Mouse (Mus musculus): ENCODE data around the gene Msrb1.

DNA sequence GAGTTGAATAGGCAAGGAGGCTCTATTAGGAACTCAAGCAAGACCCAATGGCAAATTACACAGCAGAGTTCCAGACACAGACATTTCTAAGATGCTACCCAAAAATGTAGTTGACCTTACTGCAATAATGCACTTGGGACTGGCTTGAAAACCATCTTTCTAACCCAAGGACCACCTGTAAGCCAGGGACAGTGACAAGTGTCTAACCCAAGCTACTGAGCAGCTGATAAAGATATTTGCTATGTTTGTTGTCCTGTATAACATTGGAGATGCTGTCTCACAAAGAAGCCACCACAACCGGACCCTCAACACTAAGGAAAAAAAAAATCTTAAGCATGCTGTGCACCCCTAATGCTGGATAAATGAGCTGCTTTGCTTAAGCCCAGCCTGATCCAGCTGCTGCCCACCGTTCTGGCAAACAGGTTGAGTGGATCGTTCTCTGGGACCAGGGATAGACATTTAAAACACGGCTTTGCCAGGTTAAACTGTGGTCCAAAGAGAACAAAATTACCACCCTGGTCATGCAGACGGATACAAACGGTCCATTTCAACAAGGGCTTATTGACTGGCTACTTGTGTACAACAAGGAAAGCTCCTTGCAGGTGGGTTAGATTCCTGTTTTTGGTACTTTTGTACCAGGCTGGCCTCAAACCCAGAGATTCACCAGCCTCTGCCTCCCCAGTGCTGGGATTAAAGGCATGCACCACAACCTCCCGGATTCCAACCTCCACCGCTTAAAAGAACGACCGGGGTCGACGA, 13.1 kb upstream of the Msrb1 start:
- TF ChIP-seq CTCF (IDR thresholded peaks at IDR 0.05; ENCODE audit: control insufficient read depth, insufficient read depth, insufficient read length) (no peak), MYOG (IDR thresholded peaks at IDR 0.05; ENCODE audit: control insufficient read depth, extremely low read depth, insufficient read length) (no peak), MYOD1 (IDR thresholded peaks at IDR 0.05; ENCODE audit: control insufficient read depth, insufficient read length, low read depth) (no peak)

Measured in C2C12 (cell line).